In the genomic region with DNA sequence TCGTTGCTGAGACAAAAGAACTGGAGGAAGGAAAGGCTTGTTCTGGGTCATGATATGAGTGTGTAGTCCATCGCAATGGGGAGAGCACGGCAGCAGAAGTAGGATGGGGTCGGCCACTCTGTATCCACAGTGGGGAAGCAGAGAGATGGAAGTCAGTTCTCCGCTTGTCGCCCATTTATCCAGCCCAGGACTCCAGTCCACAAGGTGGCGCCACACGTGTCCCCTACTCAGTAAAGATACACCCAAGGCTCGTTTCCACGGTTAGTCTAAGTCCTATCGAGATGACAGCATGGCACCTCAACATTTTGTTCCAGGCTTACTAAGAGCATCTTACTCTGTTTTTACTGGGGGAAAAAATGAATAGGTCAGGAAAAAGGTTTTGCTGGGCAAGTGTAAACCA, we compare ENCODE assay signal across 10 mouse cellular contexts. TPM values are rescaled to one million over a fixed set of nuclear protein-coding genes. Genes with fewer than 3 reads are reported as not detected.
DNase-seq lines count a peak whose midpoint lies in the region; ATAC-seq and TF ChIP-seq lines count a peak whose summit lies in the region.
"Had no signal": no experiment of that assay in that cellular context is flagged by ENCODE, and none has a peak within 500 bp of the region (broad histone marks: within the 10 kb centered on the region; RNA-seq: fewer than 3 reads in every experiment).

No protein-coding gene starts in this region.

- H3K9me3 ChIP-seq in liver, postnatal 0 days (ENCODE audit: low read length) = no peaks in the 10 kb centered on the region

- H3K4me1 ChIP-seq in liver, postnatal 0 days (ENCODE audit: insufficient read depth) = no peaks in the 10 kb centered on the region

- TF ChIP-seq EP300 in liver, postnatal 0 days (IDR thresholded peaks at IDR 0.05; ENCODE audit: low read depth) = no peak

- peak; percentile 48 for TF ChIP-seq CTCF in gastrocnemius, adult 2 months (IDR thresholded peaks at IDR 0.05)
- peak; percentile 58 for TF ChIP-seq CTCF in liver, postnatal 0 days (IDR thresholded peaks at IDR 0.05; ENCODE audit: low read depth)

- no peaks in the 10 kb centered on the region for H3K36me3 ChIP-seq in liver, postnatal 0 days (replicated peaks; ENCODE audit: insufficient read depth, low read length)

- no peak overlapping the region for H3K4me3 ChIP-seq in gastrocnemius, adult 2 months
- H3K4me3 ChIP-seq in liver, postnatal 0 days (ENCODE audit: low read depth, low read length) = no peak overlapping the region

- H3K4me2 ChIP-seq in liver, postnatal 0 days (ENCODE audit: low read depth, low read length) = no peak overlapping the region

- peak; percentile 37 for DNase-seq in gastrocnemius, adult 2 months
- no peak for DNase-seq in gastrocnemius, postnatal 25 days
- no peak for DNase-seq in liver, postnatal 0 days
- no peak for DNase-seq in liver
- peak; percentile 4 for DNase-seq in c-Kit-positive CD71-positive TER-119-positive erythroid progenitor cells, embryonic 14.5 days (ENCODE audit: low spot score)
- DNase-seq in thymus, postnatal 0 days (ENCODE audit: low spot score) = peak; percentile 12
- no peak for DNase-seq in embryo, embryonic 10.5 days (ENCODE audit: low spot score)

- no peak for ATAC-seq in liver, postnatal 0 days
- ATAC-seq in frontal cortex, adult (ENCODE audit: low TSS enrichment) = no peak

- H3K9ac ChIP-seq in liver, postnatal 0 days (replicated peaks) = no peak overlapping the region

- no peak overlapping the region for H3K27ac ChIP-seq in gastrocnemius, adult 2 months
- H3K27ac ChIP-seq in liver, postnatal 0 days (ENCODE audit: low read depth) = no peak overlapping the region

- 67% methylated on average over 11 of the region's 11 CpGs for WGBS in liver, postnatal 0 days (ENCODE audit: insufficient replicate concordance)

- intact Hi-C loops in gastrocnemius, adult 2 months (cut with DNase I) = no loop called here

- no peaks in the 10 kb centered on the region for H3K27me3 ChIP-seq in liver, postnatal 0 days (ENCODE audit: insufficient read depth, low read length)

RNA-seq across cellular contexts. Expression of a gene that starts 20.0 kb away (rescaled TPM):
- total RNA-seq in gastrocnemius, adult 2 months (2021) = 10 to 100 TPM; 11.8 to 14.4 TPM
- 10 to 100 TPM; 12.9 to 14.2 TPM for total RNA-seq in gastrocnemius, postnatal 25 days (2021)
- polyA plus RNA-seq in liver, postnatal 0 days (2015; fragmentation: Nextera tagmentation; extraction: Ambion mirVana) = 29.8 and 33.9 TPM in 2 replicates
- polyA plus RNA-seq in thymus, postnatal 0 days (2015; fragmentation: Nextera tagmentation; extraction: Ambion mirVana) = 95.6 and 102 TPM in 2 replicates

RNA-seq across cellular contexts. Expression of a gene that starts 20.7 kb away (rescaled TPM):
- not detected for total RNA-seq in gastrocnemius, adult 2 months (2021)
- total RNA-seq in gastrocnemius, postnatal 25 days (2021) = not detected
- not detected in 2 replicates for polyA plus RNA-seq in liver, postnatal 0 days (2015; fragmentation: Nextera tagmentation; extraction: Ambion mirVana)
- 0.12 and 0.30 TPM in 2 replicates for polyA plus RNA-seq in thymus, postnatal 0 days (2015; fragmentation: Nextera tagmentation; extraction: Ambion mirVana)
- total RNA-seq: heart, postnatal 10 days; left cerebral cortex, postnatal 14 days had no signal

RNA-seq across cellular contexts. Expression of a gene that starts 48.6 kb away (rescaled TPM):
- total RNA-seq in gastrocnemius, adult 2 months (2021) = under 1 TPM; 0.50 to 0.89 TPM
- 1 to 10 TPM; 1.7 to 1.9 TPM for total RNA-seq in gastrocnemius, postnatal 25 days (2021)
- 0.48 and 1.5 TPM in 2 replicates for polyA plus RNA-seq in liver, postnatal 0 days (2015; fragmentation: Nextera tagmentation; extraction: Ambion mirVana)
- 0.79 and 0.80 TPM in 2 replicates for polyA plus RNA-seq in thymus, postnatal 0 days (2015; fragmentation: Nextera tagmentation; extraction: Ambion mirVana)

Comparison
In these comparisons a context has a peak if more than half of its experiments do, and no peak if none do; other contexts are left out.
1. DNase-seq: peak in gastrocnemius, adult 2 months (single experiment), c-Kit-positive CD71-positive TER-119-positive erythroid progenitor cells, embryonic 14.5 days (single experiment) and thymus, postnatal 0 days (single experiment); none in gastrocnemius, postnatal 25 days (single experiment), liver, postnatal 0 days (single experiment), liver (single experiment) and embryo, embryonic 10.5 days (single experiment).